Mouse (Mus musculus) skeletal muscle tissue, postnatal 0 days (tissue): ENCODE data around the gene Pp2d1. TPM values are rescaled to one million over a fixed set of nuclear protein-coding genes. Genes with fewer than 3 reads are reported as not detected.

Experiments
- polyA plus RNA-seq: library from polyadenylated mRNA; unstranded; fragments of >200 nt; fragmentation: Nextera tagmentation; extraction: Ambion mirVana; gene quantifications from 2 replicates; pipeline ENCODE4 v1.2.1, GENCODE M21; 2015

Gene Pp2d1
- 0.07 and 0.10 TPM in 2 replicates for polyA plus RNA-seq

GRCm38 (mm10) chr17:53539351-53539750 is at the start of gene Pp2d1:
Gene Pp2d1, minus strand, starts transcription at chr17:53539451.

GRCm38 (mm10) chr17:53566161-53566918 is 27.1 kb upstream of the Pp2d1 start, which contains the start of gene Kat2b:
Gene Kat2b, plus strand, starts transcription at chr17:53566861.

GRCm38 (mm10) chr17:53478858-53479603 is 60.2 kb downstream of the Pp2d1 start, which contains the start of gene Rab5a:
Gene Rab5a, plus strand, starts transcription at chr17:53479234.

GRCm38 (mm10) chr17:53462603-53463495 is 76.4 kb downstream of the Pp2d1 start, which contains the start of gene Efhb:
Gene Efhb, minus strand, starts transcription at chr17:53463321.

Other genes with a start within 250 kb of the Pp2d1 start
- gene Efhb, start 76.1 kb downstream of the Pp2d1 start, polyA plus RNA-seq, result 0.37 and 0.43 TPM in 2 replicates
- gene Rab5a, start 60.2 kb downstream of the Pp2d1 start, polyA plus RNA-seq, result 54.3 and 61.8 TPM in 2 replicates
- gene Kat2b, start 27.4 kb upstream of the Pp2d1 start, polyA plus RNA-seq, result 5.8 and 6.0 TPM in 2 replicates
- gene Sgo1, start 149.9 kb upstream of the Pp2d1 start, polyA plus RNA-seq, result 7.4 and 8.3 TPM in 2 replicates